Mouse (Mus musculus): ENCODE measurements around the gene Trpm2.

DNA sequence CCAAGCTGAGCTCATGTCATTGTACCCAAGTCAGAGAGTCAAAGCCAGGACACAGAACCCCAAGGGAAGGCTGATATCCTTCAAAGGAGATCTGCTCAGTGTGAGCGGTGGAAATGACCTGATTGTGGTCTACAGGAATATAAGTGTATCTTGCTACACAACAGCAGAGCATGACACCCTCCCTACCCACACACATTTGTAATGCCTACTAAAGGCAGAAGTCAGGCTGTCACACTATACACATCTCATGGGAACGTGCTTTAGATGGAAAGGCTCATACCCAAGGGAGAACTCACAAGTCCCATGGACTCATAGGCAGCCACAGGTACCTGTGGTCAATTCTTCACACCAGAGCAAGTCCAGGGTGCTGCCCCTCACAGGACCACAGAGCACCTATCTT, 32.0 kb upstream of the Trpm2 start:
- TF ChIP-seq POLR2A (IDR thresholded peaks at IDR 0.05; ENCODE audit: control insufficient read depth, low read depth, low read length) = no peak
- TF ChIP-seq CTCF (IDR thresholded peaks at IDR 0.05; ENCODE audit: control insufficient read depth, insufficient read depth, insufficient replicate concordance, low read depth, low read length) = no peak

Data from testis, adult 2 months (tissue).